ENCODE assay signal across 29 mouse cellular contexts in genomic region chr7:4611511-4611910, GRCm38 (mm10). TPM values are rescaled to one million over a fixed set of nuclear protein-coding genes. Genes with fewer than 3 reads are reported as not detected.
DNase-seq lines count a peak whose midpoint lies in the region; ATAC-seq and TF ChIP-seq lines count a peak whose summit lies in the region.
"Had no signal": no experiment of that assay in that cellular context is flagged by ENCODE, and none has a peak within 500 bp of the region (broad histone marks: within the 10 kb centered on the region; RNA-seq: fewer than 3 reads in every experiment).

No protein-coding gene starts in this region.

- TF ChIP-seq CTCF in E14TG2a.4 (conservative IDR thresholded peaks at IDR 0.05; ENCODE audit: low read length): no peak
- TF ChIP-seq CTCF in intestine, postnatal 0 days (IDR thresholded peaks at IDR 0.05; ENCODE audit: low read depth): no peak

- no peak overlapping the region for H3K9ac ChIP-seq in intestine, postnatal 0 days (ENCODE audit: low read depth, low read length)
- H3K9ac ChIP-seq: embryonic facial prominence, embryonic 15.5 days; forebrain, embryonic 12.5 days; hindbrain, embryonic 14.5 days; kidney, embryonic 15.5 days; limb, embryonic 13.5 days; midbrain, embryonic 15.5 days; neural tube, embryonic 15.5 days; stomach, embryonic 15.5 days had no signal

- no peak overlapping the region for H3K27ac ChIP-seq in intestine, postnatal 0 days (ENCODE audit: low read depth, low read length)
- H3K27ac ChIP-seq: embryonic facial prominence, embryonic 10.5 days; embryonic facial prominence, embryonic 15.5 days; forebrain, embryonic 12.5 days; hindbrain, embryonic 14.5 days; kidney, embryonic 15.5 days; limb, embryonic 13.5 days; midbrain, embryonic 10.5 days; midbrain, embryonic 15.5 days; neural tube, embryonic 15.5 days; stomach, embryonic 15.5 days had no signal

- no peak for ATAC-seq in intestine, postnatal 0 days
- ATAC-seq: inflammation-experienced regulatory T-cells, adult 6 months; lung, postnatal 0 days; midbrain, embryonic 15.5 days had no signal

- 79% methylated on average over 12 of the region's 12 CpGs for WGBS in intestine, postnatal 0 days

- no peak overlapping the region for H3K4me2 ChIP-seq in intestine, postnatal 0 days (replicated peaks; ENCODE audit: low read depth)
- H3K4me2 ChIP-seq: embryonic facial prominence, embryonic 15.5 days; forebrain, embryonic 12.5 days; heart, embryonic 11.5 days; hindbrain, embryonic 14.5 days; kidney, embryonic 15.5 days; limb, embryonic 13.5 days; liver, embryonic 11.5 days; midbrain, embryonic 15.5 days; neural tube, embryonic 15.5 days; stomach, embryonic 15.5 days had no signal

- H3K4me3 ChIP-seq in E14TG2a.4 (replicated peaks; ENCODE audit: low read length): peak overlapping the region; percentile 53
- no peak overlapping the region for H3K4me3 ChIP-seq in intestine, postnatal 0 days (ENCODE audit: low read depth, low read length)
- H3K4me3 ChIP-seq: embryonic facial prominence, embryonic 10.5 days; embryonic facial prominence, embryonic 15.5 days; forebrain, embryonic 12.5 days; kidney, embryonic 15.5 days; limb, embryonic 13.5 days; midbrain, embryonic 10.5 days; midbrain, embryonic 15.5 days; neural tube, embryonic 15.5 days; stomach, embryonic 15.5 days had no signal

- peaks cover 13% of the 10 kb centered on the region for H3K4me1 ChIP-seq in E14TG2a.4 (replicated peaks; ENCODE audit: low read depth, low read length)
- no peaks in the 10 kb centered on the region for H3K4me1 ChIP-seq in intestine, postnatal 0 days (replicated peaks; ENCODE audit: control insufficient read depth, insufficient read depth, low read length)
- H3K4me1 ChIP-seq: embryonic facial prominence, embryonic 10.5 days; embryonic facial prominence, embryonic 15.5 days; forebrain, embryonic 12.5 days; kidney, embryonic 15.5 days; limb, embryonic 13.5 days; midbrain, embryonic 10.5 days; midbrain, embryonic 15.5 days; neural tube, embryonic 15.5 days; stomach, embryonic 15.5 days had no signal

- H3K27me3 ChIP-seq in E14TG2a.4 (ENCODE audit: insufficient read depth, low read length): 0 out of 2 replicates have a peak, but pooled peaks cover 5% of the 10 kb centered on the region
- no peaks in the 10 kb centered on the region for H3K27me3 ChIP-seq in intestine, postnatal 0 days (replicated peaks; ENCODE audit: control insufficient read depth, insufficient read depth, low read length)
- H3K27me3 ChIP-seq: embryonic facial prominence, embryonic 15.5 days; forebrain, embryonic 12.5 days; kidney, embryonic 15.5 days; limb, embryonic 13.5 days; midbrain, embryonic 15.5 days; neural tube, embryonic 15.5 days; stomach, embryonic 15.5 days had no signal

- peak; percentile 89 for DNase-seq in brain, adult 2 months (ENCODE audit: low read depth, low spot score)
- DNase-seq in cerebellum, adult 8-10 months: peak; percentile 92
- DNase-seq in cerebellum, postnatal 25 days: peak; percentile 91 to 92
- no peak for DNase-seq in lung, postnatal 4 days
- DNase-seq: adrenal gland, adult 8-10 months; B cell, adult 2 months; gastrocnemius, postnatal 14 days; kidney, adult 18-20 months; kidney, postnatal 25 days; retina, postnatal 1 day; right cerebral cortex, postnatal 14 days had no signal

- no peaks in the 10 kb centered on the region for H3K36me3 ChIP-seq in E14TG2a.4 (ENCODE audit: insufficient read depth, low read length)
- no peaks in the 10 kb centered on the region for H3K36me3 ChIP-seq in intestine, postnatal 0 days (ENCODE audit: control insufficient read depth, insufficient read depth)
- H3K36me3 ChIP-seq: embryonic facial prominence, embryonic 10.5 days; embryonic facial prominence, embryonic 15.5 days; forebrain, embryonic 12.5 days; G1E; kidney, embryonic 15.5 days; limb, embryonic 13.5 days; midbrain, embryonic 10.5 days; midbrain, embryonic 15.5 days; neural tube, embryonic 15.5 days; stomach, embryonic 15.5 days had no signal

- H3K9me3 ChIP-seq in E14TG2a.4 (ENCODE audit: low read length): no peaks in the 10 kb centered on the region
- no peaks in the 10 kb centered on the region for H3K9me3 ChIP-seq in intestine, postnatal 0 days (ENCODE audit: control insufficient read depth)
- H3K9me3 ChIP-seq: embryonic facial prominence, embryonic 10.5 days; embryonic facial prominence, embryonic 15.5 days; forebrain, embryonic 12.5 days; G1E; kidney, embryonic 15.5 days; limb, embryonic 13.5 days; midbrain, embryonic 10.5 days; midbrain, embryonic 15.5 days; neural tube, embryonic 15.5 days; stomach, embryonic 15.5 days had no signal

RNA-seq across cellular contexts. Expression of gene Ptprh, which starts 7.7 kb away (rescaled TPM):
- 16.7 and 17.1 TPM in 2 replicates for polyA plus RNA-seq in intestine, postnatal 0 days (2015; fragmentation: Nextera tagmentation; extraction: Ambion mirVana)
- polyA plus RNA-seq: embryonic facial prominence, embryonic 10.5 days; embryonic facial prominence, embryonic 15.5 days; forebrain, embryonic 12.5 days; G1E; heart, embryonic 11.5 days; heart, postnatal 0 days; inflammation-experienced regulatory T-cells, adult 6 months; limb, embryonic 13.5 days; liver, embryonic 11.5 days; lung, postnatal 0 days; midbrain, embryonic 10.5 days had no signal

RNA-seq across cellular contexts. Expression of gene Tmem86b, which starts 19.7 kb away (rescaled TPM):
- polyA plus RNA-seq in intestine, postnatal 0 days (2015; fragmentation: Nextera tagmentation; extraction: Ambion mirVana): 25.1 and 31.4 TPM in 2 replicates

RNA-seq across cellular contexts. Expression of gene Ppp6r1, which starts 47.3 kb away (rescaled TPM):
- 4.7 and 5.8 TPM in 2 replicates for polyA plus RNA-seq in intestine, postnatal 0 days (2015; fragmentation: Nextera tagmentation; extraction: Ambion mirVana)

Comparison
In these comparisons a context has a peak if more than half of its experiments do, and no peak if none do; other contexts are left out.
1. DNase-seq: peak in brain, adult 2 months (single experiment), cerebellum, adult 8-10 months (single experiment) and cerebellum, postnatal 25 days (2 of 2); none in lung, postnatal 4 days (0 of 2).